Comparison of ENCODE assay signal across 8 mouse cellular contexts in the genomic region with DNA sequence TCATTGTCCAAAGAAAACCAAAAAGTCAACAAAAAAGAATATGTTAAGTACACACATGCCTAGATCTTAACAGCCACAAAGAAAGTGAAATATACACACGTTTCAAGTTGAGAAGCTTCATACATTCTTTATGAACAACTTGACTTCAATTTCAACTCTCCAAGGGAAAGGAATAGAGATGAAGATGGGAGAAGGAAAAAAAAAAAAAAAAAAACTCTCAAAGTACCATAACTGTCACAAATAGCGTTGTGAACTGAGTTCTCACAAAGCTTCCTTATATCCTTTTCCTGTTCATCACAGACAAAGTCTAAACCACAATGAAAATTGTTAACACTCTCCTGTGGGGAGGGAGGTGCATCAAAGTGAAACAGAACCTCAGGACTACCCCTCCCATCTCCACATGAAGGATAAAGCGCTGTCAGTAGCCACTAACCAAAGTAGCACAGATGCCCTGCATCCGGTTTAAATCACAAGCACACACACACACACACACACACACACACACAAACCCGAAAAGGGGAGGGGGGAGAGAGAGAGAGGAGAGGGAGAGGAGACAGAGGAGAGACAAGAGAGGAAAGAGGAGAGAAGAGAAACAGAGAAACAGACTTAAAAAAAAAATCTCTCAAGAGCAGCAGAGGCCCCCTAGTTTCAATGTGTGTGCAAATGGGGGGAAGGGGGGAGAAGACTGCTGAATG. TPM values are rescaled to one million over a fixed set of nuclear protein-coding genes. Genes with fewer than 3 reads are reported as not detected.
DNase-seq lines count a peak whose midpoint lies in the region; ATAC-seq lines count a peak whose summit lies in the region.

No protein-coding gene starts in this region.

- intact Hi-C loops in heart, postnatal 10 days (cut with DNase I) = loop anchor here (5.0 kb wide), 1 partner anchor 562 kb away; no protein-coding TSS in a partner anchor

- peak; percentile 73 to 79 for DNase-seq in CD8-positive naive resting alpha-beta T cell, adult 2 months (ENCODE audit: low read depth in 2 of 2, low spot score in 2 of 2)
- peak; percentile 88 for DNase-seq in T-cell, adult 2 months (ENCODE audit: low spot score)
- peak; percentile 72 for DNase-seq in embryo, embryonic 11 days
- DNase-seq in heart, postnatal 10 days = peak; percentile 30 to 46
- DNase-seq in layer of hippocampus, postnatal 14 days (ENCODE audit: low spot score in 2 of 2) = peak; percentile 40 to 60
- DNase-seq in spleen, adult 18-20 months = peak; percentile 19 to 23
- DNase-seq in urinary bladder, postnatal 4 days (ENCODE audit: low spot score in 2 of 2) = no peak

- ATAC-seq in megakaryocyte progenitor cell, adult 5-6 weeks (replicated peaks; ENCODE audit: poor library complexity) = peak; percentile 13; the same call in 1 of the 2 replicates

RNA-seq across cellular contexts. Expression of a gene that starts 1.2 kb away (rescaled TPM):
- total RNA-seq in heart, postnatal 10 days (2021) = 1 to 10 TPM; 5.5 to 5.9 TPM
- total RNA-seq in layer of hippocampus, postnatal 14 days (2021) = 10 to 100 TPM; 90.7 to 98.5 TPM
- total RNA-seq in megakaryocyte progenitor cell, adult 5-6 weeks (2015) = 4.8 and 6.1 TPM in 2 replicates
- 3.1 and 5.1 TPM in 2 replicates for total RNA-seq in megakaryocyte progenitor cell, adult 5-6 weeks (2017)

Comparison
In these comparisons a context has a peak if more than half of its experiments do, and no peak if none do; other contexts are left out.
1. DNase-seq: peak in CD8-positive naive resting alpha-beta T cell, adult 2 months (2 of 2), T-cell, adult 2 months (single experiment), embryo, embryonic 11 days (single experiment), heart, postnatal 10 days (2 of 2), layer of hippocampus, postnatal 14 days (2 of 2) and spleen, adult 18-20 months (2 of 2); none in urinary bladder, postnatal 4 days (0 of 2).
2. RNA of a gene that starts 1.2 kb away (total RNA-seq): 90.7 to 98.5 TPM in layer of hippocampus, postnatal 14 days; 3.1 to 6.1 TPM in megakaryocyte progenitor cell, adult 5-6 weeks and 5.5 to 5.9 TPM in heart, postnatal 10 days; every median in the first group is over 10 times any median in the second.